Mouse (Mus musculus) hindbrain, embryonic 16.5 days (tissue): ENCODE data around the gene Jak1. TPM values are rescaled to one million over a fixed set of nuclear protein-coding genes. Genes with fewer than 3 reads are reported as not detected.

Experiments
- ATAC-seq: fragments of 200-750 bp; cut with Nextera tagmentation; 2 replicates; pipeline ENCODE4 v1.8.0; 2017; ENCODE audit warnings: moderate TSS enrichment, moderate library complexity
- H3K27ac ChIP-seq: fragments of 300-500 bp; sonication (generic); 2 replicates; pipeline ENCODE4 v1.5.1; 2014; ENCODE audit warnings: low read depth, mild to moderate bottlenecking, control low read depth, low read length, moderate library complexity
- H3K27me3 ChIP-seq: fragments of 300-500 bp; sonication (generic); replicated peaks from 2 replicates; pipeline ENCODE4 v1.6.1; 2014; ENCODE audit warnings: low read length; ENCODE audit not compliant: control insufficient read depth, insufficient read depth
- H3K36me3 ChIP-seq: fragments of 300-500 bp; sonication (generic); 2 replicates; pipeline ENCODE4 v1.6.1; 2014; ENCODE audit warnings: mild to moderate bottlenecking, low read length, moderate library complexity, mixed read lengths; ENCODE audit not compliant: control insufficient read depth, insufficient read depth
- H3K4me1 ChIP-seq: fragments of 300-500 bp; sonication (generic); 2 replicates; pipeline ENCODE4 v1.6.1; 2014; ENCODE audit warnings: low read depth, low read length; ENCODE audit not compliant: control insufficient read depth, insufficient read depth
- H3K4me2 ChIP-seq: fragments of 300-500 bp; sonication (generic); 2 replicates; pipeline ENCODE4 v1.6.1; 2014; ENCODE audit warnings: mild to moderate bottlenecking, low read length, control low read depth, moderate library complexity
- H3K4me3 ChIP-seq: fragments of 300-500 bp; sonication (generic); 2 replicates; pipeline ENCODE4 v1.5.1; 2014; ENCODE audit warnings: mild to moderate bottlenecking, low read length, control low read depth, moderate library complexity
- H3K9ac ChIP-seq: fragments of 300-500 bp; sonication (generic); 2 replicates; pipeline ENCODE4 v1.6.1; 2014; ENCODE audit warnings: low read depth, mild to moderate bottlenecking, control low read depth, low read length, moderate library complexity
- H3K9me3 ChIP-seq: fragments of 300-500 bp; sonication (generic); 2 replicates; pipeline ENCODE4 v1.6.1; 2014; ENCODE audit warnings: mild to moderate bottlenecking, low read length, moderate library complexity; ENCODE audit not compliant: control insufficient read depth
- WGBS: fragments of 180-500 bp; shearing (Covaris S2); extraction: QIAGEN DNeasy Blood & Tissue Kit; methylation state at CpG from one replicate; pipeline ENCODE4 v1.1.7; 2014; 5-methylcytosine and 5-hydroxymethylcytosine counted together
- polyA plus RNA-seq: library from polyadenylated mRNA; unstranded; fragments of >200 nt; fragmentation: Nextera tagmentation; extraction: Ambion mirVana; gene quantifications from 2 replicates; pipeline ENCODE4 v1.2.1, GENCODE M21; 2015

Gene Jak1
- polyA plus RNA-seq, 1 experiment from 2014 or later, result 89.4 TPM

- Histone ChIP-seq H3K9ac (no peak overlapping the region), H3K27ac (no peak overlapping the region), H3K27me3 (peaks cover 4% of the 10 kb centered on the region; the same call in 1 of the 2 replicates), H3K4me2 (no peak overlapping the region), H3K4me1 (no peaks in the 10 kb centered on the region), H3K9me3 (no peaks in the 10 kb centered on the region), H3K4me3 (no peak overlapping the region), H3K36me3 (no peaks in the 10 kb centered on the region)
- ATAC-seq, result no peak
- WGBS, result 79% methylated on average over 12 of the region's 12 CpGs
Measured at GRCm38 (mm10) chr4:101298311-101298990, 33.4 kb upstream of the Jak1 start.

- Histone ChIP-seq H3K4me2 (no peak overlapping the region), H3K9me3 (no peaks in the 10 kb centered on the region), H3K27ac (no peak overlapping the region), H3K9ac (no peak overlapping the region), H3K4me1 (peaks cover 11% of the 10 kb centered on the region), H3K36me3 (no peaks in the 10 kb centered on the region), H3K4me3 (no peak overlapping the region), H3K27me3 (peaks cover 4% of the 10 kb centered on the region)
- no peak for ATAC-seq
- 77% methylated on average over 7 of the region's 7 CpGs for WGBS
Measured at GRCm38 (mm10) chr4:101296836-101297235, 31.8 kb upstream of the Jak1 start.

GRCm38 (mm10) chr4:101295788-101296187 is 30.7 kb upstream of the Jak1 start:
- Histone ChIP-seq H3K4me1 (peaks cover 13% of the 10 kb centered on the region), H3K27me3 (peaks cover 9% of the 10 kb centered on the region), H3K4me3 (no peak overlapping the region), H3K9me3 (no peaks in the 10 kb centered on the region), H3K27ac (no peak overlapping the region), H3K36me3 (no peaks in the 10 kb centered on the region), H3K9ac (no peak overlapping the region), H3K4me2 (no peak overlapping the region)
- ATAC-seq, result no peak
- 83% methylated on average over 3 of the region's 3 CpGs for WGBS

GRCm38 (mm10) chr4:101293661-101294060 is 28.6 kb upstream of the Jak1 start:
- no peak for ATAC-seq
- WGBS, result 58% methylated on average over 9 of the region's 9 CpGs
- Histone ChIP-seq H3K9me3 (no peaks in the 10 kb centered on the region), H3K4me3 (no peak overlapping the region), H3K9ac (no peak overlapping the region), H3K27me3 (peaks cover 15% of the 10 kb centered on the region), H3K4me2 (no peak overlapping the region; the same call in none of the 2 replicates), H3K27ac (no peak overlapping the region), H3K4me1 (peaks cover 13% of the 10 kb centered on the region), H3K36me3 (no peaks in the 10 kb centered on the region)

- Histone ChIP-seq H3K27me3 (peaks cover 15% of the 10 kb centered on the region), H3K27ac (no peak overlapping the region), H3K4me1 (peaks cover 13% of the 10 kb centered on the region), H3K4me3 (peak overlapping the region; percentile 48), H3K9me3 (no peaks in the 10 kb centered on the region), H3K9ac (peak overlapping the region; percentile 59), H3K36me3 (no peaks in the 10 kb centered on the region), H3K4me2 (peak overlapping the region; percentile 91)
- WGBS, result under 1% methylated on average over 48 of the region's 49 CpGs
- peak; percentile 60 for ATAC-seq
Measured at GRCm38 (mm10) chr4:101292736-101293541, 27.9 kb upstream of the Jak1 start.

GRCm38 (mm10) chr4:101292028-101292735 is 27.1 kb upstream of the Jak1 start:
- H3K27ac ChIP-seq, result no peak overlapping the region

GRCm38 (mm10) chr4:101288292-101288691 is 23.2 kb upstream of the Jak1 start:
- H3K4me3 ChIP-seq, result no peak overlapping the region
- peak; percentile 60 for ATAC-seq
- peaks cover 11% of the 10 kb centered on the region for H3K27me3 ChIP-seq
- no peak overlapping the region for H3K27ac ChIP-seq
- no peak overlapping the region for H3K4me2 ChIP-seq
- H3K4me1 ChIP-seq, result peaks cover 13% of the 10 kb centered on the region
- no peak overlapping the region for H3K9ac ChIP-seq
- H3K36me3 ChIP-seq, result no peaks in the 10 kb centered on the region
- no peaks in the 10 kb centered on the region for H3K9me3 ChIP-seq
- 38% methylated on average over 11 of the region's 11 CpGs for WGBS

More at GRCm38 (mm10) chr4:101292028-101292735, 27.1 kb upstream of the Jak1 start:
- peaks cover 13% of the 10 kb centered on the region for H3K4me1 ChIP-seq
- H3K36me3 ChIP-seq, result no peaks in the 10 kb centered on the region
- WGBS, result 2% methylated on average over 41 of the region's 41 CpGs
- H3K4me3 ChIP-seq, result peak overlapping the region; percentile 48
- H3K4me2 ChIP-seq, result peak overlapping the region; percentile 91
- no peaks in the 10 kb centered on the region for H3K9me3 ChIP-seq
- peak; percentile 72 for ATAC-seq
- peak overlapping the region; percentile 62 for H3K9ac ChIP-seq
- H3K27me3 ChIP-seq, result peaks cover 15% of the 10 kb centered on the region

GRCm38 (mm10) chr4:101286562-101286961 is 21.5 kb upstream of the Jak1 start:
- no peaks in the 10 kb centered on the region for H3K4me1 ChIP-seq
- H3K9me3 ChIP-seq, result no peaks in the 10 kb centered on the region
- no peak for ATAC-seq
- no peak overlapping the region for H3K27ac ChIP-seq
- 76% methylated on average over 6 of the region's 6 CpGs for WGBS
- peaks cover 11% of the 10 kb centered on the region for H3K27me3 ChIP-seq
- no peak overlapping the region for H3K9ac ChIP-seq
- no peak overlapping the region for H3K4me2 ChIP-seq
- H3K36me3 ChIP-seq, result no peaks in the 10 kb centered on the region
- H3K4me3 ChIP-seq, result no peak overlapping the region
